15 mouse cellular contexts compared by ENCODE assay signal in genomic region chr4:139019413-139019812, GRCm38 (mm10). TPM values are rescaled to one million over a fixed set of nuclear protein-coding genes. Genes with fewer than 3 reads are reported as not detected.
DNase-seq lines count a peak whose midpoint lies in the region; ATAC-seq and TF ChIP-seq lines count a peak whose summit lies in the region.
"Had no signal": no experiment of that assay in that cellular context is flagged by ENCODE, and none has a peak within 500 bp of the region (broad histone marks: within the 10 kb centered on the region; RNA-seq: fewer than 3 reads in every experiment).

No protein-coding gene starts in this region.

- H3K4me1 ChIP-seq in midbrain, embryonic 13.5 days (replicated peaks), result peaks cover 11% of the 10 kb centered on the region
- H3K4me1 ChIP-seq in midbrain, embryonic 14.5 days (ENCODE audit: control insufficient read depth, insufficient read depth, low read length), result no peaks in the 10 kb centered on the region
- peaks cover 3% of the 10 kb centered on the region; the same call in 1 of the 2 replicates for H3K4me1 ChIP-seq in hindbrain, embryonic 12.5 days
- no peaks in the 10 kb centered on the region; a peak in 1 of 4 replicates for H3K4me1 ChIP-seq in liver, embryonic 14.5 days (replicated peaks; ENCODE audit: control insufficient read depth in 2 of 2, insufficient read depth in 2 of 2, low read length in 1 of 2)
- no peaks in the 10 kb centered on the region for H3K4me1 ChIP-seq in stomach, postnatal 0 days (replicated peaks; ENCODE audit: control insufficient read depth, insufficient read depth)
- H3K4me1 ChIP-seq: limb, embryonic 13.5 days had no signal

- H3K9me3 ChIP-seq in midbrain, embryonic 13.5 days, result no peaks in the 10 kb centered on the region; the same call in 1 of the 2 replicates
- no peaks in the 10 kb centered on the region for H3K9me3 ChIP-seq in midbrain, embryonic 14.5 days (ENCODE audit: control insufficient read depth, low read length)
- H3K9me3 ChIP-seq in hindbrain, embryonic 12.5 days (replicated peaks), result no peaks in the 10 kb centered on the region
- H3K9me3 ChIP-seq in liver, embryonic 14.5 days (ENCODE audit: control insufficient read depth, low read length), result no peaks in the 10 kb centered on the region
- H3K9me3 ChIP-seq in stomach, postnatal 0 days (ENCODE audit: control insufficient read depth, low read length), result no peaks in the 10 kb centered on the region
- H3K9me3 ChIP-seq: limb, embryonic 13.5 days had no signal

- no peak overlapping the region; the same call in 1 of the 2 replicates for H3K27ac ChIP-seq in midbrain, embryonic 13.5 days
- H3K27ac ChIP-seq in midbrain, embryonic 14.5 days (replicated peaks; ENCODE audit: low read depth, low read length), result no peak overlapping the region
- peak overlapping the region; percentile 56 for H3K27ac ChIP-seq in hindbrain, embryonic 12.5 days
- H3K27ac ChIP-seq in liver, embryonic 14.5 days, result no peak overlapping the region
- no peak overlapping the region for H3K27ac ChIP-seq in stomach, postnatal 0 days (replicated peaks)
- H3K27ac ChIP-seq: limb, embryonic 13.5 days; macrophage had no signal

- H3K4me2 ChIP-seq in midbrain, embryonic 13.5 days (replicated peaks), result no peak overlapping the region
- no peak overlapping the region for H3K4me2 ChIP-seq in midbrain, embryonic 14.5 days (ENCODE audit: low read length)
- H3K4me2 ChIP-seq in hindbrain, embryonic 12.5 days (replicated peaks), result no peak overlapping the region
- no peak overlapping the region for H3K4me2 ChIP-seq in liver, embryonic 14.5 days (ENCODE audit: low read depth)
- no peak overlapping the region for H3K4me2 ChIP-seq in stomach, postnatal 0 days (replicated peaks; ENCODE audit: low read depth)
- H3K4me2 ChIP-seq: limb, embryonic 13.5 days had no signal

- H3K9ac ChIP-seq in midbrain, embryonic 13.5 days (replicated peaks), result no peak overlapping the region
- no peak overlapping the region for H3K9ac ChIP-seq in midbrain, embryonic 14.5 days (replicated peaks; ENCODE audit: low read length)
- no peak overlapping the region for H3K9ac ChIP-seq in hindbrain, embryonic 12.5 days
- no peak overlapping the region for H3K9ac ChIP-seq in liver, embryonic 14.5 days (replicated peaks)
- no peak overlapping the region for H3K9ac ChIP-seq in stomach, postnatal 0 days (ENCODE audit: low read length)
- H3K9ac ChIP-seq: limb, embryonic 13.5 days had no signal

- peak; percentile 43; the same call in 1 of the 2 replicates for ATAC-seq in midbrain, embryonic 13.5 days
- no peak for ATAC-seq in midbrain, embryonic 14.5 days (ENCODE audit: low FRiP score, low TSS enrichment)
- ATAC-seq in hindbrain, embryonic 12.5 days (ENCODE audit: low FRiP score), result peak; percentile 60; the same call in 1 of the 2 replicates
- peak; percentile 87 for ATAC-seq in liver, embryonic 14.5 days (ENCODE audit: insufficient read depth)
- peak; percentile 61 for ATAC-seq in stomach, postnatal 0 days (ENCODE audit: low FRiP score, low TSS enrichment)
- no peak for ATAC-seq in megakaryocyte, adult 5-6 weeks (ENCODE audit: poor library complexity, severe bottlenecking)
- ATAC-seq: inflammation-experienced regulatory T-cells, adult 6 months had no signal

- WGBS in midbrain, embryonic 13.5 days, result 69% methylated on average over 13 of the region's 13 CpGs
- WGBS in midbrain, embryonic 14.5 days, result 64% methylated on average over 13 of the region's 13 CpGs
- WGBS in hindbrain, embryonic 12.5 days, result 66% methylated on average over 13 of the region's 13 CpGs
- 18% methylated on average over 13 of the region's 13 CpGs for WGBS in liver, embryonic 14.5 days (ENCODE audit: insufficient replicate concordance)
- 47% methylated on average over 13 of the region's 13 CpGs for WGBS in stomach, postnatal 0 days

- H3K27me3 ChIP-seq in midbrain, embryonic 13.5 days, result no peaks in the 10 kb centered on the region
- no peaks in the 10 kb centered on the region for H3K27me3 ChIP-seq in midbrain, embryonic 14.5 days (ENCODE audit: control insufficient read depth, insufficient read depth, low read length)
- no peaks in the 10 kb centered on the region for H3K27me3 ChIP-seq in hindbrain, embryonic 12.5 days
- no peaks in the 10 kb centered on the region for H3K27me3 ChIP-seq in liver, embryonic 14.5 days (ENCODE audit: control insufficient read depth, insufficient read depth, low read length)
- no peaks in the 10 kb centered on the region for H3K27me3 ChIP-seq in stomach, postnatal 0 days (ENCODE audit: control insufficient read depth, insufficient read depth, low read length)
- H3K27me3 ChIP-seq: limb, embryonic 13.5 days had no signal

- H3K36me3 ChIP-seq in midbrain, embryonic 13.5 days, result no peaks in the 10 kb centered on the region
- no peaks in the 10 kb centered on the region for H3K36me3 ChIP-seq in midbrain, embryonic 14.5 days (ENCODE audit: control insufficient read depth, insufficient read depth, low read length)
- no peaks in the 10 kb centered on the region for H3K36me3 ChIP-seq in hindbrain, embryonic 12.5 days
- H3K36me3 ChIP-seq in liver, embryonic 14.5 days (replicated peaks; ENCODE audit: control insufficient read depth, insufficient read depth, low read depth), result no peaks in the 10 kb centered on the region
- H3K36me3 ChIP-seq in stomach, postnatal 0 days (ENCODE audit: control insufficient read depth, insufficient read depth, low read length), result no peaks in the 10 kb centered on the region
- H3K36me3 ChIP-seq: limb, embryonic 13.5 days had no signal

- no peak for TF ChIP-seq EP300 in liver, embryonic 14.5 days (IDR thresholded peaks at IDR 0.05; ENCODE audit: low read depth)
- no peak for TF ChIP-seq EP300 in stomach, postnatal 0 days (optimal IDR thresholded peaks at IDR 0.05)

- DNase-seq in midbrain, embryonic 14.5 days, result no peak
- DNase-seq in liver, embryonic 14.5 days (ENCODE audit: low read depth in 3 of 3, low spot score in 3 of 3), result peak; percentile 22 to 41 (median 33)
- DNase-seq in stomach, postnatal 0 days (ENCODE audit: low spot score), result peak; percentile 48
- DNase-seq in layer of hippocampus, adult 11-12 months (ENCODE audit: low spot score), result no peak
- no peak for DNase-seq in gastrocnemius, adult 18-20 months (ENCODE audit: low spot score)
- DNase-seq: adrenal gland, postnatal 36 days; layer of hippocampus, adult 9-11 months had no signal

- no peak overlapping the region for H3K4me3 ChIP-seq in midbrain, embryonic 13.5 days (replicated peaks)
- H3K4me3 ChIP-seq in midbrain, embryonic 14.5 days (replicated peaks; ENCODE audit: low read depth, low read length), result no peak overlapping the region
- H3K4me3 ChIP-seq in hindbrain, embryonic 12.5 days, result no peak overlapping the region
- H3K4me3 ChIP-seq in liver, embryonic 14.5 days (ENCODE audit: insufficient read depth in 1 of 2, low read depth in 2 of 2, low read length in 2 of 2), result no peak overlapping the region
- no peak overlapping the region for H3K4me3 ChIP-seq in stomach, postnatal 0 days (ENCODE audit: low read depth, low read length)
- H3K4me3 ChIP-seq: limb, embryonic 13.5 days had no signal

- TF ChIP-seq CTCF in liver, embryonic 14.5 days (IDR thresholded peaks at IDR 0.05; ENCODE audit: low read depth), result no peak
- TF ChIP-seq CTCF in stomach, postnatal 0 days (IDR thresholded peaks at IDR 0.05; ENCODE audit: low read depth), result no peak

RNA-seq across cellular contexts. Expression of gene Tmco4, which starts 46.7 kb away (rescaled TPM):
- polyA plus RNA-seq in midbrain, embryonic 13.5 days (2015; fragmentation: Nextera tagmentation; extraction: Ambion mirVana), result 0.36 and 0.50 TPM in 2 replicates
- polyA plus RNA-seq in midbrain, embryonic 14.5 days (2014; fragmentation: Nextera tagmentation; extraction: Ambion mirVana), result 0.38 and 0.61 TPM in 2 replicates
- polyA plus RNA-seq in hindbrain, embryonic 12.5 days (2016; fragmentation: Nextera tagmentation; extraction: Ambion mirVana), result 1.1 and 1.4 TPM in 2 replicates
- polyA plus RNA-seq in liver, embryonic 14.5 days (2012; rRNA removed), result 2.1 TPM in 2 replicates
- polyA plus RNA-seq in liver, embryonic 14.5 days (2014; fragmentation: Nextera tagmentation; extraction: Ambion mirVana), result 1.2 and 2.7 TPM in 2 replicates
- 10.3 and 10.8 TPM in 2 replicates for polyA plus RNA-seq in stomach, postnatal 0 days (2015; fragmentation: Nextera tagmentation; extraction: Ambion mirVana)
- 10 to 100 TPM; 10.2 to 14.3 TPM for total RNA-seq in gastrocnemius, adult 18-20 months (2021)
- 5.2 and 7.0 TPM in 2 replicates for total RNA-seq in megakaryocyte, adult 5-6 weeks (2015)
- total RNA-seq in megakaryocyte, adult 5-6 weeks (2017), result 17.6 TPM in 2 replicates

RNA-seq across cellular contexts. Expression of gene Rnf186, which starts 52.5 kb away (rescaled TPM):
- polyA plus RNA-seq in midbrain, embryonic 13.5 days (2015; fragmentation: Nextera tagmentation; extraction: Ambion mirVana), result 0.15 and 0.20 TPM in 2 replicates
- not detected in 2 replicates for polyA plus RNA-seq in midbrain, embryonic 14.5 days (2014; fragmentation: Nextera tagmentation; extraction: Ambion mirVana)
- not detected in 2 replicates for polyA plus RNA-seq in hindbrain, embryonic 12.5 days (2016; fragmentation: Nextera tagmentation; extraction: Ambion mirVana)
- 0.13 and 0.21 TPM in 2 replicates for polyA plus RNA-seq in liver, embryonic 14.5 days (2012; rRNA removed)
- polyA plus RNA-seq in liver, embryonic 14.5 days (2014; fragmentation: Nextera tagmentation; extraction: Ambion mirVana), result 0.18 and 0.25 TPM in 2 replicates
- polyA plus RNA-seq in stomach, postnatal 0 days (2015; fragmentation: Nextera tagmentation; extraction: Ambion mirVana), result 17.6 and 24.8 TPM in 2 replicates
- not detected for total RNA-seq in gastrocnemius, adult 18-20 months (2021)
- total RNA-seq in megakaryocyte, adult 5-6 weeks (2015), result not detected in 2 replicates
- total RNA-seq in megakaryocyte, adult 5-6 weeks (2017), result not detected in 2 replicates
- total RNA-seq: adrenal gland, postnatal 36 days; common myeloid progenitor, adult 5-6 weeks; gastrocnemius, adult 8-10 months had no signal
- polyA plus RNA-seq: inflammation-experienced regulatory T-cells, adult 6 months; macrophage had no signal

RNA-seq across cellular contexts. Expression of gene Htr6, which starts 56.0 kb away (rescaled TPM):
- polyA plus RNA-seq in midbrain, embryonic 13.5 days (2015; fragmentation: Nextera tagmentation; extraction: Ambion mirVana), result 0.11 and 0.14 TPM in 2 replicates
- 0.32 and 0.57 TPM in 2 replicates for polyA plus RNA-seq in midbrain, embryonic 14.5 days (2014; fragmentation: Nextera tagmentation; extraction: Ambion mirVana)
- polyA plus RNA-seq in hindbrain, embryonic 12.5 days (2016; fragmentation: Nextera tagmentation; extraction: Ambion mirVana), result 0.20 TPM in 1 of 2 replicates, not detected in the other
- not detected in 2 replicates for polyA plus RNA-seq in liver, embryonic 14.5 days (2012; rRNA removed)
- polyA plus RNA-seq in liver, embryonic 14.5 days (2014; fragmentation: Nextera tagmentation; extraction: Ambion mirVana), result not detected in 2 replicates
- polyA plus RNA-seq in stomach, postnatal 0 days (2015; fragmentation: Nextera tagmentation; extraction: Ambion mirVana), result 0.05 TPM in 1 of 2 replicates, not detected in the other
- total RNA-seq in gastrocnemius, adult 18-20 months (2021), result not detected
- not detected in 2 replicates for total RNA-seq in megakaryocyte, adult 5-6 weeks (2015)
- not detected in 2 replicates for total RNA-seq in megakaryocyte, adult 5-6 weeks (2017)
- total RNA-seq: common myeloid progenitor, adult 5-6 weeks; gastrocnemius, adult 8-10 months had no signal
- polyA plus RNA-seq: inflammation-experienced regulatory T-cells, adult 6 months; macrophage had no signal

Comparison
In these comparisons a context has a peak if more than half of its experiments do, and no peak if none do; other contexts are left out.
1. ATAC-seq: peak in midbrain, embryonic 13.5 days (single experiment), hindbrain, embryonic 12.5 days (single experiment), liver, embryonic 14.5 days (single experiment) and stomach, postnatal 0 days (single experiment); none in midbrain, embryonic 14.5 days (single experiment) and megakaryocyte, adult 5-6 weeks (single experiment).
2. DNase-seq: peak in liver, embryonic 14.5 days (3 of 3) and stomach, postnatal 0 days (single experiment); none in midbrain, embryonic 14.5 days (single experiment), layer of hippocampus, adult 11-12 months (single experiment) and gastrocnemius, adult 18-20 months (single experiment).
3. RNA of gene Rnf186, which starts 52.5 kb away (polyA plus RNA-seq): 17.6 to 24.8 TPM in stomach, postnatal 0 days; 0.15 to 0.20 TPM in midbrain, embryonic 13.5 days, 0.13 to 0.25 TPM in liver, embryonic 14.5 days, not detected in midbrain, embryonic 14.5 days and not detected in hindbrain, embryonic 12.5 days; every median in the first group is over 10 times any median in the second.